Mouse (Mus musculus): ENCODE results near the gene Gm3453. TPM values are rescaled to one million over a fixed set of nuclear protein-coding genes. Genes with fewer than 3 reads are reported as not detected.

Gm3453 gene
- polyA plus RNA-seq, 2 experiments = not detected

Other genes starting within 250 kb of the Gm3453 start
- 0.40 and 0.53 TPM in 2 replicates for gene Gm3373, start 237.6 kb downstream of the Gm3453 start, polyA plus RNA-seq (2012; rRNA removed)
- 0.23 TPM in 1 of 2 replicates, not detected in the other for gene Gm3373, start 237.6 kb downstream of the Gm3453 start, polyA plus RNA-seq (2014; fragmentation: Nextera tagmentation; extraction: Ambion mirVana)
- gene Gm3383, start 171.2 kb downstream of the Gm3453 start, polyA plus RNA-seq (2012; rRNA removed) = 2.3 and 2.5 TPM in 2 replicates
- 0.70 and 1.1 TPM in 2 replicates for gene Gm3383, start 171.2 kb downstream of the Gm3453 start, polyA plus RNA-seq (2014; fragmentation: Nextera tagmentation; extraction: Ambion mirVana)
- gene Gm3424, start 148.8 kb downstream of the Gm3453 start, polyA plus RNA-seq (2012; rRNA removed) = not detected in 2 replicates
- not detected in 2 replicates for gene Gm3424, start 148.8 kb downstream of the Gm3453 start, polyA plus RNA-seq (2014; fragmentation: Nextera tagmentation; extraction: Ambion mirVana)
- 0.06 TPM in 2 replicates for gene Gm8237, start 98.8 kb downstream of the Gm3453 start, polyA plus RNA-seq (2012; rRNA removed)
- 0.36 TPM in 1 of 2 replicates, not detected in the other for gene Gm8237, start 98.8 kb downstream of the Gm3453 start, polyA plus RNA-seq (2014; fragmentation: Nextera tagmentation; extraction: Ambion mirVana)
- 0.44 and 0.49 TPM in 2 replicates for gene Gm3248, start 17.4 kb downstream of the Gm3453 start, polyA plus RNA-seq (2012; rRNA removed)
- gene Gm3248, start 17.4 kb downstream of the Gm3453 start, polyA plus RNA-seq (2014; fragmentation: Nextera tagmentation; extraction: Ambion mirVana) = 0.10 TPM in 1 of 2 replicates, not detected in the other
- gene Gm6337, start 79.1 kb upstream of the Gm3453 start, polyA plus RNA-seq (2012; rRNA removed) = not detected in 2 replicates
- gene Gm6337, start 79.1 kb upstream of the Gm3453 start, polyA plus RNA-seq (2014; fragmentation: Nextera tagmentation; extraction: Ambion mirVana) = not detected in 2 replicates
- gene Gm8206, start 114.8 kb upstream of the Gm3453 start, polyA plus RNA-seq (2012; rRNA removed) = 1.4 and 2.1 TPM in 2 replicates
- 0.90 and 1.4 TPM in 2 replicates for gene Gm8206, start 114.8 kb upstream of the Gm3453 start, polyA plus RNA-seq (2014; fragmentation: Nextera tagmentation; extraction: Ambion mirVana)
- 4.0 and 4.2 TPM in 2 replicates for gene Gm3468, start 129.5 kb upstream of the Gm3453 start, polyA plus RNA-seq (2012; rRNA removed)
- 1.3 and 1.4 TPM in 2 replicates for gene Gm3468, start 129.5 kb upstream of the Gm3453 start, polyA plus RNA-seq (2014; fragmentation: Nextera tagmentation; extraction: Ambion mirVana)
- not detected in 2 replicates for gene Gm3476, start 146.7 kb upstream of the Gm3453 start, polyA plus RNA-seq (2012; rRNA removed)
- gene Gm3476, start 146.7 kb upstream of the Gm3453 start, polyA plus RNA-seq (2014; fragmentation: Nextera tagmentation; extraction: Ambion mirVana) = not detected in 2 replicates
- not detected in 2 replicates for gene Gm21560, start 240.2 kb upstream of the Gm3453 start, polyA plus RNA-seq (2012; rRNA removed)
- gene Gm21560, start 240.2 kb upstream of the Gm3453 start, polyA plus RNA-seq (2014; fragmentation: Nextera tagmentation; extraction: Ambion mirVana) = not detected in 2 replicates